Comparison of ENCODE assay signal across 8 mouse cellular contexts in genomic region chr16:18696074-18696819, GRCm38 (mm10).
A peak's percentile ranks its signal among the peaks of the same experiment; 100 is the strongest.
DNase-seq lines count a peak whose midpoint lies in the region; ATAC-seq and TF ChIP-seq lines count a peak whose summit lies in the region.

No protein-coding gene starts in this region.

- no peak overlapping the region for H3K4me3 ChIP-seq in hindbrain, postnatal 0 days (ENCODE audit: low read length)
- H3K4me3 ChIP-seq in left cerebral cortex, adult 2 months = no peak overlapping the region
- H3K4me3 ChIP-seq in megakaryocyte, embryonic 14.5 days (replicated peaks) = peak overlapping the region; percentile 70

- TF ChIP-seq CTCF in hindbrain, postnatal 0 days (IDR thresholded peaks at IDR 0.05; ENCODE audit: low read depth) = peak; percentile 89
- peak; percentile 92 for TF ChIP-seq CTCF in left cerebral cortex, adult 2 months (IDR thresholded peaks at IDR 0.05)

- H3K27ac ChIP-seq in hindbrain, postnatal 0 days = no peak overlapping the region
- H3K27ac ChIP-seq in left cerebral cortex, adult 2 months = no peak overlapping the region; the same call in 1 of the 2 replicates

- H3K27me3 ChIP-seq in hindbrain, postnatal 0 days (ENCODE audit: insufficient read depth, low read length) = no peaks in the 10 kb centered on the region
- H3K27me3 ChIP-seq in megakaryocyte, embryonic 14.5 days (replicated peaks) = peaks cover 37% of the 10 kb centered on the region

- peak; percentile 92 for ATAC-seq in hindbrain, postnatal 0 days

- intact Hi-C loops in left cerebral cortex, adult 2 months (cut with DNase I) = loop anchor here (1.0 to 5.0 kb wide), 2 partner anchors 102 to 161 kb away; no protein-coding TSS in a partner anchor

- H3K4me2 ChIP-seq in hindbrain, postnatal 0 days (ENCODE audit: low read depth, low read length) = peak overlapping the region; percentile 23; the same call in 1 of the 2 replicates

- DNase-seq in T-cell, adult 2 months (ENCODE audit: low spot score) = peak; percentile 55
- DNase-seq in cerebellum, postnatal 4 days (ENCODE audit: low spot score in 2 of 2) = peak; percentile 87 to 92
- peak; percentile 61 to 66 for DNase-seq in gastrocnemius, adult 8-10 months (ENCODE audit: low spot score in 2 of 2)
- peak; percentile 82 for DNase-seq in hindbrain, postnatal 0 days (ENCODE audit: low spot score)
- peak; percentile 81 to 89 for DNase-seq in left cerebral cortex, adult 2 months (ENCODE audit: extremely low spot score in 1 of 2, low spot score in 2 of 2)
- peak; percentile 50 to 63 for DNase-seq in right cerebral cortex, postnatal 36 days (ENCODE audit: low spot score in 2 of 2)
- peak; percentile 79 to 87 for DNase-seq in urinary bladder, postnatal 4 days (ENCODE audit: low spot score in 2 of 2)

- no peaks in the 10 kb centered on the region for H3K9me3 ChIP-seq in hindbrain, postnatal 0 days (ENCODE audit: low read length)
- H3K9me3 ChIP-seq in megakaryocyte, embryonic 14.5 days = peaks cover 17% of the 10 kb centered on the region

- no peaks in the 10 kb centered on the region for H3K36me3 ChIP-seq in hindbrain, postnatal 0 days (ENCODE audit: insufficient read depth, low read length)
- H3K36me3 ChIP-seq in megakaryocyte, embryonic 14.5 days (replicated peaks; ENCODE audit: low read length) = no peaks in the 10 kb centered on the region

- H3K4me1 ChIP-seq in hindbrain, postnatal 0 days (ENCODE audit: insufficient read depth, low read length) = no peaks in the 10 kb centered on the region
- H3K4me1 ChIP-seq in megakaryocyte, embryonic 14.5 days = peaks cover 17% of the 10 kb centered on the region

- no peak overlapping the region for H3K9ac ChIP-seq in hindbrain, postnatal 0 days (replicated peaks; ENCODE audit: low read length)

- WGBS in hindbrain, postnatal 0 days = 11% methylated on average over 20 of the region's 20 CpGs
